Mouse (Mus musculus) hindbrain, embryonic 11.5 days (tissue): ENCODE data around the gene Ubl4b. TPM values are rescaled to one million over a fixed set of nuclear protein-coding genes. Genes with fewer than 3 reads are reported as not detected.

Experiments
- ATAC-seq: fragments of 200-750 bp; cut with Nextera tagmentation; 2 replicates; pipeline ENCODE4 v1.8.0; 2017; ENCODE audit warnings: mild to moderate bottlenecking, moderate TSS enrichment, moderate library complexity; ENCODE audit not compliant: low FRiP score
- DNase-seq: peaks from one replicate; pipeline ENCODE4 v3.0.0-alpha.2; 2015; ENCODE audit warnings: low spot score
- H3K27ac ChIP-seq: fragments of 300-500 bp; sonication (generic); 2 replicates; pipeline ENCODE4 v1.5.1; 2014; ENCODE audit warnings: mild to moderate bottlenecking, low read depth, low read length
- H3K27me3 ChIP-seq: fragments of 300-500 bp; sonication (generic); 2 replicates; pipeline ENCODE4 v1.6.1; 2014; ENCODE audit warnings: mild to moderate bottlenecking, low read length, moderate library complexity, mixed read lengths; ENCODE audit not compliant: control insufficient read depth, insufficient read depth
- H3K36me3 ChIP-seq: fragments of 300-500 bp; sonication (generic); 2 replicates; pipeline ENCODE4 v1.6.1; 2014; ENCODE audit warnings: mild to moderate bottlenecking, low read length, moderate library complexity, mixed read lengths; ENCODE audit not compliant: control insufficient read depth, insufficient read depth
- H3K4me1 ChIP-seq: fragments of 300-500 bp; sonication (generic); replicated peaks from 2 replicates; pipeline ENCODE4 v1.6.1; 2014; ENCODE audit warnings: low read length, mixed read lengths; ENCODE audit not compliant: control insufficient read depth, insufficient read depth
- H3K4me2 ChIP-seq: fragments of 300-500 bp; sonication (generic); replicated peaks from 2 replicates; pipeline ENCODE4 v1.6.1; 2014; ENCODE audit warnings: mild to moderate bottlenecking, low read depth, low read length
- H3K4me3 ChIP-seq: fragments of 300-500 bp; sonication (generic); 2 replicates; pipeline ENCODE4 v1.5.1; 2014; ENCODE audit warnings: low read depth, low read length
- H3K9ac ChIP-seq: fragments of 300-500 bp; sonication (generic); 2 replicates; pipeline ENCODE4 v1.6.1; 2014; ENCODE audit warnings: low read depth, low read length
- H3K9me3 ChIP-seq: fragments of 300-500 bp; sonication (generic); 2 replicates; pipeline ENCODE4 v1.6.1; 2016; ENCODE audit warnings: low read length; ENCODE audit not compliant: control insufficient read depth
- WGBS: fragments of 180-500 bp; shearing (Covaris S2); extraction: QIAGEN DNeasy Blood & Tissue Kit; methylation state at CpG from one replicate; pipeline ENCODE4 v1.1.7; 2014; 5-methylcytosine and 5-hydroxymethylcytosine counted together
- polyA plus RNA-seq: library from polyadenylated mRNA; unstranded; fragments of >200 nt; fragmentation: Nextera tagmentation; extraction: Ambion mirVana; gene quantifications from 2 replicates; pipeline ENCODE4 v1.2.1, GENCODE M21; 2014

Ubl4b gene
- polyA plus RNA-seq, 1 experiment from 2014 or later = not detected

GRCm38 (mm10) chr3:107520931-107521330 is 33.9 kb downstream of the Ubl4b start:
- Histone ChIP-seq H3K36me3 (no peaks in the 10 kb centered on the region), H3K9me3 (no peaks in the 10 kb centered on the region), H3K9ac (no peak overlapping the region), H3K27ac (no peak overlapping the region), H3K4me1 (peaks cover 6% of the 10 kb centered on the region), H3K27me3 (peaks cover 43% of the 10 kb centered on the region), H3K4me3 (no peak overlapping the region), H3K4me2 (no peak overlapping the region)
- DNase-seq (no peak), ATAC-seq (no peak)
- 71% methylated on average over 5 of the region's 5 CpGs for WGBS

- Histone ChIP-seq H3K27ac (peak within 1 kb of the TSS; percentile 60; the same call in 1 of the 2 replicates), H3K4me3 (peak within 1 kb of the TSS; percentile 48), H3K4me2 (peak within 1 kb of the TSS; percentile 98), H3K36me3 (no peaks in the 10 kb centered on the region), H3K4me1 (peaks cover 6% of the 10 kb centered on the region), H3K9me3 (no peaks in the 10 kb centered on the region), H3K27me3 (peaks cover 48% of the 10 kb centered on the region), H3K9ac (peak within 1 kb of the TSS; percentile 58; the same call in 1 of the 2 replicates)
- 0% methylated on average over 66 of the region's 68 CpGs for WGBS
- DNase-seq = peak; percentile 80
- ATAC-seq = peak; percentile 83
These were observed 37.2 kb downstream of the Ubl4b start, which contains the start of gene Slc6a17 for GRCm38 (mm10) chr3:107517631-107518108. Gene Slc6a17, minus strand, starts transcription at chr3:107518018.

GRCm38 (mm10) chr3:107516776-107517630 is 37.9 kb downstream of the Ubl4b start:
- Histone ChIP-seq H3K9me3 (no peaks in the 10 kb centered on the region), H3K27me3 (peaks cover 48% of the 10 kb centered on the region), H3K36me3 (no peaks in the 10 kb centered on the region), H3K4me3 (peak overlapping the region; percentile 48), H3K27ac (no peak overlapping the region; the same call in 1 of the 2 replicates), H3K9ac (peak overlapping the region; percentile 58; the same call in 1 of the 2 replicates), H3K4me2 (peak overlapping the region; percentile 98), H3K4me1 (peaks cover 6% of the 10 kb centered on the region)
- ATAC-seq (peak; percentile 82), DNase-seq (peak; percentile 70)
- WGBS = 4% methylated on average over 53 of the region's 55 CpGs

- ATAC-seq = no peak
- H3K36me3 ChIP-seq = no peaks in the 10 kb centered on the region
- H3K4me1 ChIP-seq = peaks cover 6% of the 10 kb centered on the region
- no peaks in the 10 kb centered on the region for H3K9me3 ChIP-seq
- no peak overlapping the region for H3K4me3 ChIP-seq
- H3K9ac ChIP-seq = no peak overlapping the region
- WGBS = 72% methylated on average over 4 of the region's 4 CpGs
- H3K27ac ChIP-seq = no peak overlapping the region
- DNase-seq = no peak
- H3K27me3 ChIP-seq = peaks cover 44% of the 10 kb centered on the region
- no peak overlapping the region for H3K4me2 ChIP-seq
These were observed 38.9 kb downstream of the Ubl4b start for GRCm38 (mm10) chr3:107515989-107516388.

GRCm38 (mm10) chr3:107511416-107511815 is 43.5 kb downstream of the Ubl4b start:
- ATAC-seq = no peak

GRCm38 (mm10) chr3:107508696-107509095 is 46.2 kb downstream of the Ubl4b start:
- ATAC-seq = no peak
- Histone ChIP-seq H3K4me3 (no peak overlapping the region), H3K27me3 (no peaks in the 10 kb centered on the region), H3K4me1 (0 out of 2 replicates have a peak, but pooled peaks cover 2% of the 10 kb centered on the region), H3K9me3 (no peaks in the 10 kb centered on the region), H3K9ac (no peak overlapping the region), H3K27ac (no peak overlapping the region), H3K4me2 (no peak overlapping the region), H3K36me3 (no peaks in the 10 kb centered on the region)
- DNase-seq = no peak
- 77% methylated on average over 8 of the region's 8 CpGs for WGBS

More at GRCm38 (mm10) chr3:107511416-107511815, 43.5 kb downstream of the Ubl4b start:
- DNase-seq = no peak
- no peak overlapping the region for H3K27ac ChIP-seq
- peaks cover 9% of the 10 kb centered on the region for H3K27me3 ChIP-seq
- no peaks in the 10 kb centered on the region for H3K9me3 ChIP-seq
- no peaks in the 10 kb centered on the region for H3K36me3 ChIP-seq
- no peak overlapping the region for H3K9ac ChIP-seq
- WGBS = 70% methylated on average over 3 of the region's 3 CpGs
- no peak overlapping the region for H3K4me3 ChIP-seq
- no peaks in the 10 kb centered on the region for H3K4me1 ChIP-seq
- no peak overlapping the region for H3K4me2 ChIP-seq

GRCm38 (mm10) chr3:107507966-107508365 is 46.9 kb downstream of the Ubl4b start:
- ATAC-seq (no peak), DNase-seq (no peak)
- Histone ChIP-seq H3K9me3 (no peaks in the 10 kb centered on the region), H3K4me3 (no peak overlapping the region), H3K27me3 (no peaks in the 10 kb centered on the region), H3K4me1 (0 out of 2 replicates have a peak, but pooled peaks cover 2% of the 10 kb centered on the region), H3K9ac (no peak overlapping the region), H3K27ac (no peak overlapping the region), H3K36me3 (no peaks in the 10 kb centered on the region), H3K4me2 (no peak overlapping the region)
- 70% methylated on average over 9 of the region's 9 CpGs for WGBS

GRCm38 (mm10) chr3:107506531-107506930 is 48.3 kb downstream of the Ubl4b start:
- Histone ChIP-seq H3K4me1 (0 out of 2 replicates have a peak, but pooled peaks cover 2% of the 10 kb centered on the region), H3K4me3 (no peak overlapping the region), H3K27ac (no peak overlapping the region), H3K9me3 (no peaks in the 10 kb centered on the region), H3K27me3 (no peaks in the 10 kb centered on the region), H3K36me3 (no peaks in the 10 kb centered on the region), H3K4me2 (no peak overlapping the region), H3K9ac (no peak overlapping the region)
- WGBS = 72% methylated on average over 4 of the region's 4 CpGs
- DNase-seq = no peak
- no peak for ATAC-seq
